Mouse (Mus musculus): Measurements from ENCODE around the gene Psg19. TPM values are rescaled to one million over a fixed set of nuclear protein-coding genes. Genes with fewer than 3 reads are reported as not detected.
A peak's percentile ranks its signal among the peaks of the same experiment; 100 is the strongest.
"Not testable (repeated sequence)": the region's sequence is repeated elsewhere in the genome, so short reads cannot be mapped to it uniquely, and the experiment has no call there.

Gene Psg19
- not detected for polyA plus RNA-seq (2017; shearing (Covaris generic))

GRCm38 (mm10) chr7:18798420-18798819 is at the start of gene Psg19:
Gene Psg19 (minus strand): TSS chr7:18798520.
- no peak for ATAC-seq

DNA sequence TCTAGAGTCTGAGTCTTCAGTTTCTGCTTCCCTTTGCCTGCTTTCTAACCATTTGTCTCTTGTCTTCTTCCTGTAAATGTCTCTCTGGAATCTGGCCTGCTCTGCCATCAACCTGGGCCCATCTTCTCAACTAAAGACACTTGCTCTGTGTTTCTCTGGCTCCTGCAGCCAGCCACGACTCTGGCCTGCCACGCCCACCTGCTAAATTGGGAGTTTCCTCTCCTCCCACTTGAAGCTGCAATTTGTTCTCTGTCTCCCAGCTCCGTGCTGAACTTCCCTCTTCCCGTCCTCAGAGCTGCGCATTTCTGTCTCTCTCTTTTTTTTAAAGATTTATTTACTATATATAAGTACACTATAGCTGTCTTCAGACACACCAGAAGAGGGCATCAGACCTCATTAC is 46.5 kb upstream of the Psg19 start:
- no peak for ATAC-seq

GRCm38 (mm10) chr7:18841174-18841567 is 42.9 kb upstream of the Psg19 start:
- no peak for ATAC-seq

DNA sequence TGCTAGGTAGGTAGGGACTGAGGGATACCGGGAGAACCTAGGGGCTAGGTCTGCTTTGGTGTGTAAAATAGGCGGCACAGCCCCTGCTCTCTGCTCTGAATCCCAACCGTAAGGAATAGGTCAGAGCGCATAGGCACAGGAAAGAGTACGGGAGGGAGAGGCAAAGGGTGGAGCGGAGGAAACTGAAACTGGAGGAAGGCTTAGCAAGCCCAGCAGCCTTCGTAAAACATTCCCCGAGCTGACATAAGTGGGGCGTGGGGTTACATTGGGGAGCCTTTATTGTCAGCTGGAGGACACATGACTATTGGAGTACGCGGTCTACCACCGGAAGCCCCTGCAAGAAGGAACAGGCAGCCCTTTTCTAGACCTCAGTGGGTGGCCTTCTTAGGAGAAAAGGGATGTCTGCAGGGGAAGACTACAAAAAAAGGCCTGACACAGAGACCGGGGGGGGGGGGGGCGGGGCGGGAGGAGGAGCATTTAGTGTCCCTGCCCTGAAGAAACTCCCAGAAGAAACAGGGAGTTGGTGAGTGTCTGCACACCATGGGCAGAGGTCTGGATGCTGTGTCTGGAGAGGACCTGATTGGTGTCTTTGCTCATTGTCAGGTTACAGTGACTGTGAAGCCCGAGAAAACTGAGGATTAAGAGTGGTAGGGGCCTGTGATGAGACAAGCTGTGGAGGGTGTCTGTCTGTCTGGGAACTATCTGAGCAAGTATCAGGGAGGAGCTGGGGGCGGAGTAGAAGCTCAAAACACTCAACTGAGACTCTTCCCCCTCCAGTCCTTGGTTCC is 42.3 kb upstream of the Psg19 start:
- ATAC-seq = peak; percentile 90

DNA sequence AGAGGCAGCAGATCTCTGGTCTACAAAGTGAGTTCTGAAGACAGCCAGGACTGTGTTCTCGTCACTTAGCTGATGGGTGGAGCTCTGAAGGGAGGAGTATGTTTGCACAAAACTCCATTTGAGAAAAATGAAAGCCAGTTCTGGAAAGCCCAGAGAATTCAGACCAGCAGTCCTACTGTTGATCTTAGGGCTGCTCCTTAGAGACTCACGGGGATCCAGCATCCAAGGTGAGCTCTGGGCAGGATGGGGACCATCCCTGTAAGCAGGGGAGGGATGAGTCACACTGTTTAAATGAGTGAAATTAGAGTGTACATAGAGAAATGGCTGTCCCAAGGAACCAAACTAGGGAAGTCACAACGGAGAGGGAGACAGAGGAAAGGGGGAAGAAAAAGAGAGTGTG is 41.5 kb upstream of the Psg19 start, which contains the start of gene Mill2:
TSS of gene Mill2 (plus strand) at position 102 of the 400 bp plus-strand sequence.
- peak; percentile 19 for ATAC-seq

- no peak for ATAC-seq
Measured at GRCm38 (mm10) chr7:18832298-18832697, 34.0 kb upstream of the Psg19 start.

GRCm38 (mm10) chr7:18829545-18829944 is 31.2 kb upstream of the Psg19 start:
- no peak for ATAC-seq

DNA sequence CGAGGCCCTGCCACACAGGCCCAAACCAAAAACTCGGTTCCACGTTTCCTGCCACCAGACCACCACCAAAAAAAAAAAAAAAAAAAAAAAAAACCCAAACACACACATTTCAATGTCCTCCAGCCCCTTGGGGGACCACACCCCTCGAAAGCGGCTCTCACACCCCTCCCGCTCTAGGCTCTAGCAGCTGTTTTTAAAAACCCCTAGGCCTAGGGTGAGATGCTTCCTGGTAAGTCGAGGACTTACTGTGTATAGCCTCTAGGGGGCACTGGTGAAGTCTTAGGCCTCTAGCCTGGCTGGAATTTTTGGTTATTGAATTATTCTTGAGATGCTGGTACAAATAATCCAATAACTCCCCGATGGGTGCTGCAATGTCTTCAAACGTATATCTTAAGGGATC is 30.3 kb upstream of the Psg19 start:
- ATAC-seq = no peak

GRCm38 (mm10) chr7:18827792-18828546 is 29.6 kb upstream of the Psg19 start:
- ATAC-seq = no peak

DNA sequence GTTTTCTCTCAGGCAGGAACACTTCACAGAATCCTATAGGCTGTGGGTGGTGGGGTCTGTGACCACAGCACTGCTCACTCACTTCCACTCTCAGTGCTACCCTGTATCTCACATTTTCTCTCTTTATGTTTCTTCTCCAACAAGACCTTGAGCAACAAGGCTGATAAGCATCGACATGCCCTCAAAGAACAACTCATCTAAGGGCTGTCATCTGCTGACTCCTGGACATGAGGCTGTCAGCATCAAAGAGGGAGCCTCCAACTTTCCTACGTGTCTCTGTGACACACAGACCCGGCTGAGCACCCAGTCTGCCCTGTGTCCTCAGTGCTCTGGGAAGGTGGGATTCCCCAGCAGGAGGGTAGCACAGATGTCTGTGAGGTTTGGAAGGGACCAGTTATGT is 23.2 kb upstream of the Psg19 start, which contains the start of gene Psg17:
TSS of gene Psg17 (minus strand) at position 101 of the 400 bp plus-strand sequence.
- no peak for ATAC-seq

GRCm38 (mm10) chr7:18818301-18818700 is 20.0 kb upstream of the Psg19 start:
- no peak for ATAC-seq

DNA sequence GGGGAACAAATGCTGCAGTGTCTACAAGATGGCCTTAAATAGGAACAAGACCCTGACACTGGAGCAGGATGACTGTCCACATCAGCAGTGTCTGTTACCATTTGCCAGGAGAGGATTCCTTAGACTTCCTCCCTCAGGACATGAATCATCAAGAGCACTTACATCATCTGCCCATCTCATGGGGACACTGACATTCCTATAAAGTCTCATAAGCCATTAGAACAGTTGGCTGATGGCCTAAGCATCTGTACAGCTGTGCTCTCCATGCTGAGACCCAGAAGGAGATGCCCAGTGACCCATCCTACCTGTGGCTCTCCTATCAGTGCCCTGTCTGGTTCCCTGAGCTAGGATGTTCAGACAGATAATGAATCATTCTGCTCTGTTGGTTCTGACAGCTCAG is 5.2 kb upstream of the Psg19 start:
- no peak for ATAC-seq

- ATAC-seq = no peak
Measured at GRCm38 (mm10) chr7:18799129-18799528, 809 bp upstream of the Psg19 start.

GRCm38 (mm10) chr7:18790671-18791070 is 7.6 kb downstream of the Psg19 start:
- not testable (repeated sequence) for ATAC-seq

DNA sequence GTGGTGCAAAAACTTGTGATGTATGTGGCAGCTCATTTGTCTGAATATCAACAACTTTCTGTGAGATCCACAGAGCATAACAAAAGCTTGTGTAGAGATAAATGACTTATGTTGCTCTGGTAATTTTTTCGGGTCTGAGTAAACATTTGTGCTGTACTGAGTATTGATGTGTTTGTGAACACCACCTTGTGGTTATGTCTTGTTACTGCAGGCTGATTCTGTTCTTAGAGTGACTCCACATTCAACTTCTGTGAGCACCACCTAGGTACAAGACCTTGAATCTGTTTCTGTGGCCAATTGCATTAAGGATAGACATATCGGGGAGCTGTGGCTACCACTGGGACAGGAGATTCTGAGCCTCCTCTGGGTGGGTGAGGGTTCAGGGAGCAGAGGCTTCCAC is 17.0 kb downstream of the Psg19 start:
- ATAC-seq = not testable (repeated sequence)

DNA sequence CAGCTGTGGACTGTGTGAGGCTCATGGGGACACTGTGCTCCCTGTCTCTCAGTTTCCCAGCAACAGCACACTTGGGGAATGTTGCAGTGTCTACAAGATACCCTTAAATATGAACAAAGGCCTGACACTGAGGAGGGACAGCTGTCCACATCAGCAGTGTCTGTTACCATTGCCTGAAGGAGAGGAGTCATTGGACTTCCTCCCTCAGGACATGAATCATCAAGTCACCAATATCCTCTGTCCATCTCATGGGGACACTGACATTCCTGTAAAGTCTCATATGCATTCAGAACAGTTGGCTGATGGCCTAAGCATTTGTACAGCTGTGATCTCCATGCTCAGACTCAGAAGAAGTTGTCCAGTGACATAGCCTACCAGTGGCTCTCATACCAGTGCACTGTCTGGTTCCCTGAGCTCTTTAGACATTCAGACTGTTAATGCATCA is 19.0 kb downstream of the Psg19 start:
- ATAC-seq = no peak

- not testable (repeated sequence) for ATAC-seq
Measured at GRCm38 (mm10) chr7:18762885-18763284, 35.4 kb downstream of the Psg19 start.

- not testable (repeated sequence) for ATAC-seq
Measured at GRCm38 (mm10) chr7:18760152-18760551, 38.2 kb downstream of the Psg19 start.

- ATAC-seq = not testable (repeated sequence)
Measured at GRCm38 (mm10) chr7:18749896-18750477, 48.3 kb downstream of the Psg19 start.

GRCm38 (mm10) chr7:18748994-18749895 is 49.1 kb downstream of the Psg19 start:
- ATAC-seq = no peak

DNA sequence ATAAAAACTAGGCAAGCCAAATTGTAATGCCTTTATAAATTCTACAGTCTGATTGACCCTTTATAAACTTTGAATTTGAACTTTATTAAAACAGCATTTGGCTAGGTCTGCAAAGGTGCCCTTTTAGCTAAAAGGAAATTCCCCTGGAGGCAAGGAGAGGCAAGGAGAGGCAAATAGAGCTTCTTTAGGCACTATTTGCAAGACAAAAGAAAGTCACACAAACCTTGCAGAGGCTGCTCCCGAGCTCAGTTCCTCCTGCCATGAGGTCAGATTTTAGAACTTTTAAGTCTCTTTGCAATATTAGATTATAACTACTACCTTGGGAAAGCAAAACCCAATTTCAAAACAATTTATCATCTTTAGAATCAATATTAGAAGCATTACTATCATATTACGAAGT is 50.9 kb downstream of the Psg19 start:
- ATAC-seq = not testable (repeated sequence)

DNA sequence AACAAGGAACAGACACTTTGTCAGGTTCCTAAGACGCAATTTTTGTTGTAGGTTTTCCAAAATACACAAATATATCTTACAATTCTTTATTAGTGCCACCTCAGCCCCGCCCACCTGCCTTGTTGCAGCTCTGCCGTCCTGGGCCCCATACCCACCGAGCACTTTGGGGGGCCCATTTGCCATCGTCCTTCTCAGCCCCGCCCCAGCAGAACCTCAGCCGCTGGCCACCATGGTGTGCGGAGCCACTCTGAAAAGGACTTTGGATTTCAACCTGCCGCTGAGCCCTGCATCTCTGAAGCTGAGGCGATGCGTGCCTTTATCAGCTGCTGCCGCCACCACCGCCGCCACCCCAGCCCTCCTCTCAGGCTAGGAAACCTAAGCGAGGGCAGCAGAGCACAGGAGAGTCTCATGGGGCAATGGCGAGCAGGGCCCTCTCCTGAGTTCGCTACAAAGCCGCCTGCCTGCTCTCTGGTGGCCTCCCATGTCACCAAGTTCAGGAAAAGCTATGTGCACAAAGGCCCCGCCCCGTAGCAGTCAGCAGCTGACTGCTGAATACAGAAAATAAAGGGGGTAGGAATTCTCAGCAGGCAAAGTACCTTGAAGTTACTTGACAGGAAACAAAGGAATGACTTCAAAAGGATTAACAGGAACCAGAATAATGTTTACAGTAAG is 52.0 kb downstream of the Psg19 start:
- no peak for ATAC-seq

All from inflammation-experienced regulatory T-cells, adult 6 months (primary cell).